Mouse (Mus musculus) layer of hippocampus, adult 18-20 months (tissue): ENCODE measurements around the gene Upk2. TPM values are rescaled to one million over a fixed set of nuclear protein-coding genes. Genes with fewer than 3 reads are reported as not detected.
"Not testable (repeated sequence)": the region's sequence is repeated elsewhere in the genome, so short reads cannot be mapped to it uniquely, and the experiment has no call there.

Source experiments
- DNase-seq, 2 experiments: peaks; one replicate each; pipeline ENCODE4 v3.0.0; 2022; ENCODE audit warnings: low spot score in 2 of 2
- total RNA-seq, 2 experiments: library from RNA; stranded (reverse); gene quantifications; 2 replicates each; pipeline ENCODE4 v1.2.3; 2021

Upk2 gene
- total RNA-seq, 2 experiments from 2014 or later: not detected

GRCm38 (mm10) chr9:44410647-44411336 is 44.0 kb downstream of the Upk2 start:
- DNase-seq: no peak

GRCm38 (mm10) chr9:44408693-44409092 is 46.1 kb downstream of the Upk2 start:
- DNase-seq: not testable (repeated sequence)

GRCm38 (mm10) chr9:44407752-44408097 is 47.1 kb downstream of the Upk2 start:
- no peak for DNase-seq

GRCm38 (mm10) chr9:44406906-44407751 is 47.6 kb downstream of the Upk2 start, which contains the start of the genes Rps25 and Trappc4:
Gene Rps25, plus strand, starts transcription at chr9:44407139.
Gene Trappc4, minus strand, starts transcription at chr9:44407600.
- DNase-seq: peak; percentile 90 to 94

- no peak for DNase-seq
These were observed 49.8 kb downstream of the Upk2 start for GRCm38 (mm10) chr9:44405011-44405410.

Other genes starting within 250 kb of the Upk2 start
- gene Cbl, start 220.9 kb downstream of the Upk2 start, total RNA-seq: 10 to 100 TPM; 59.8 to 66.3 TPM
- 1 to 10 TPM; 4.7 to 6.1 TPM for gene Ccdc153, start 214.3 kb downstream of the Upk2 start, total RNA-seq
- 1 to 10 TPM in 1 of 2 experiments, under 1 TPM in 1; 0.86 to 1.5 TPM for gene Pdzd3, start 203.5 kb downstream of the Upk2 start, total RNA-seq
- 10 to 100 TPM; 10.0 to 11.8 TPM for gene Nlrx1, start 186.4 kb downstream of the Upk2 start, total RNA-seq
- 10 to 100 TPM; 65.5 to 74.6 TPM for gene Abcg4, start 166.4 kb downstream of the Upk2 start, total RNA-seq
- 10 to 100 TPM; 30.0 to 30.6 TPM for gene Hinfp, start 149.3 kb downstream of the Upk2 start, total RNA-seq
- gene C2cd2l, start 134.7 kb downstream of the Upk2 start, total RNA-seq: 100 to 1,000 TPM; 197 to 228 TPM
- 10 to 100 TPM; 14.7 to 15.7 TPM for gene Dpagt1, start 129.0 kb downstream of the Upk2 start, total RNA-seq
- gene H2afx, start 120.3 kb downstream of the Upk2 start, total RNA-seq: 10 to 100 TPM; 46.1 to 47.7 TPM
- 10 to 100 TPM; 18.9 to 21.2 TPM for gene Hmbs, start 110.7 kb downstream of the Upk2 start, total RNA-seq
- 10 to 100 TPM; 54.9 to 56.6 TPM for gene Vps11, start 93.3 kb downstream of the Upk2 start, total RNA-seq
- 100 to 1,000 TPM; 130 to 141 TPM for gene Hyou1, start 75.5 kb downstream of the Upk2 start, total RNA-seq
- 10 to 100 TPM; 27.4 to 28.9 TPM for gene Slc37a4, start 58.1 kb downstream of the Upk2 start, total RNA-seq
- 100 to 1,000 TPM; 717 to 799 TPM for gene Rps25, start 47.8 kb downstream of the Upk2 start, total RNA-seq
- gene Trappc4, start 47.4 kb downstream of the Upk2 start, total RNA-seq: 10 to 100 TPM; 70.1 to 72.2 TPM
- gene Ccdc84, start 36.4 kb downstream of the Upk2 start, total RNA-seq: 10 to 100 TPM; 19.0 to 21.1 TPM
- gene Foxr1, start 13.8 kb downstream of the Upk2 start, total RNA-seq: not detected
- gene Bcl9l, start 27.8 kb upstream of the Upk2 start, total RNA-seq: 10 to 100 TPM; 64.0 to 72.3 TPM
- not detected for gene Cxcr5, start 106.9 kb upstream of the Upk2 start, total RNA-seq
- 100 to 1,000 TPM; 145 to 146 TPM for gene Ddx6, start 149.9 kb upstream of the Upk2 start, total RNA-seq
- gene Treh, start 218.3 kb upstream of the Upk2 start, total RNA-seq: not detected